Mouse (Mus musculus) lung, embryonic 16.5 days (tissue): Measurements from ENCODE around the gene Fam111a. TPM values are rescaled to one million over a fixed set of nuclear protein-coding genes. Genes with fewer than 3 reads are reported as not detected.

ENCODE experiments used
- ATAC-seq: fragments of 200-750 bp; cut with Nextera tagmentation; 2 replicates; pipeline ENCODE4 v1.8.0; 2017; ENCODE audit warnings: low read depth, mild to moderate bottlenecking, moderate library complexity
- H3K27ac ChIP-seq: fragments of 300-500 bp; sonication (generic); 2 replicates; pipeline ENCODE4 v1.5.1; 2014; ENCODE audit warnings: mild to moderate bottlenecking, control low read depth, low read length
- H3K27me3 ChIP-seq: fragments of 300-500 bp; sonication (generic); 2 replicates; pipeline ENCODE4 v1.6.1; 2014; ENCODE audit warnings: low read depth, low read length, mixed read lengths; ENCODE audit not compliant: control insufficient read depth, insufficient read depth
- H3K36me3 ChIP-seq: fragments of 300-500 bp; sonication (generic); 2 replicates; pipeline ENCODE4 v1.6.1; 2014; ENCODE audit warnings: low read length; ENCODE audit not compliant: control insufficient read depth, insufficient read depth
- H3K4me1 ChIP-seq: fragments of 300-500 bp; sonication (generic); replicated peaks from 2 replicates; pipeline ENCODE4 v1.6.1; 2014; ENCODE audit warnings: low read length, mixed read lengths; ENCODE audit not compliant: control insufficient read depth, insufficient read depth
- H3K4me2 ChIP-seq: fragments of 300-500 bp; sonication (generic); 2 replicates; pipeline ENCODE4 v1.6.1; 2014; ENCODE audit warnings: low read depth, low read length, control low read depth
- H3K4me3 ChIP-seq: fragments of 300-500 bp; sonication (generic); 2 replicates; pipeline ENCODE4 v1.5.1; 2014; ENCODE audit warnings: mild to moderate bottlenecking, low read length, control low read depth
- H3K9ac ChIP-seq: fragments of 300-500 bp; sonication (generic); 2 replicates; pipeline ENCODE4 v1.6.1; 2014; ENCODE audit warnings: low read length, control low read depth
- H3K9me3 ChIP-seq: fragments of 300-500 bp; sonication (generic); 2 replicates; pipeline ENCODE4 v1.6.1; 2016; ENCODE audit warnings: low read length; ENCODE audit not compliant: control insufficient read depth
- WGBS: fragments of 180-500 bp; shearing (Covaris S2); extraction: QIAGEN DNeasy Blood & Tissue Kit; methylation state at CpG from one replicate; pipeline ENCODE4 v1.1.7; 2014; 5-methylcytosine and 5-hydroxymethylcytosine counted together
- polyA plus RNA-seq: library from polyadenylated mRNA; unstranded; fragments of >200 nt; fragmentation: Nextera tagmentation; extraction: Ambion mirVana; gene quantifications from 2 replicates; pipeline ENCODE4 v1.2.1, GENCODE M21; 2015

Fam111a gene
- polyA plus RNA-seq, 1 experiment from 2014 or later = 33.6 TPM

DNA sequence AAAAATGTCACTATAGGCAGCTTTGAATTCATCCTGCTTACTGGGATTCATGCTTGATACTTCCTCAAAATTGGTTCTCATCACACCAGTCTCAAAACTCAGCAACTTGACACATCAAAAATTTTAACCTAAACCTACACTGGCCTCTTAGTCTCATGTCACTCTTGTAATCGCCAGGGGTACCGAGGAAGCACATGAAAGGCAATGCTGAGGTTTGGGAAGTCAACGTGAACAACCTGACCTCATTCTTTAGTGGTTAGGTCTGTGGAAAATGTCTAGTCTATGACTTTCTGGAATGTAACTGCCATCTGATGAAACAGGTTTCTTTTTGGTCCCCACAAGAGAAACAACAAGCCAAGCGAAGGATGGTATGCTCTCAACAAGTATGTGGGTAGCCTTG lies 89.4 kb downstream of the Fam111a start:
- Histone ChIP-seq H3K27ac (no peak overlapping the region), H3K4me3 (no peak overlapping the region), H3K9ac (no peak overlapping the region), H3K4me2 (no peak overlapping the region), H3K36me3 (no peaks in the 10 kb centered on the region), H3K27me3 (no peaks in the 10 kb centered on the region), H3K9me3 (no peaks in the 10 kb centered on the region), H3K4me1 (no peaks in the 10 kb centered on the region)
- 78% methylated on average over 4 of the region's 4 CpGs for WGBS
- ATAC-seq = no peak

DNA sequence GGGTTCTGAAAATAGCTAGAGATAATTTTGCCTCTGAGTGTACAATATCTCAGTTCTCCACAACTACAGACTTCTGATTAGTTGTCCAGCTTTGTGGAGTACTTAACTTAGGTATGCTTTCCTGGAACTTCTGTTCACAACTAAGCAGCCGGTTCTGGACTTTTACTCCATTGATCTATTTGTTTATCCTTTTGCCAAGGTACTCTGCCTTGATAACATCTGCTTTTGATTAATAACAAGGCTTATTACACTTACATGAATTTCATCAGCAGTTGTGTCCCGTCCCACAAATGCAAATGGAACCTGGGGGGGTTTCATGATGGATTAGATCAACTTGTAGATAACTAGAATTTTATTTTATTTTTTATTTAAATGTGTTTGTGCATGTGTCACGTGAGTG lies 91.3 kb downstream of the Fam111a start:
- H3K4me1 ChIP-seq = no peaks in the 10 kb centered on the region
- H3K9ac ChIP-seq = no peak overlapping the region
- WGBS = 56% methylated on average over 3 of the region's 3 CpGs
- H3K4me2 ChIP-seq = no peak overlapping the region
- H3K9me3 ChIP-seq = no peaks in the 10 kb centered on the region
- no peaks in the 10 kb centered on the region for H3K27me3 ChIP-seq
- H3K36me3 ChIP-seq = no peaks in the 10 kb centered on the region
- H3K27ac ChIP-seq = no peak overlapping the region
- no peak for ATAC-seq
- no peak overlapping the region for H3K4me3 ChIP-seq

DNA sequence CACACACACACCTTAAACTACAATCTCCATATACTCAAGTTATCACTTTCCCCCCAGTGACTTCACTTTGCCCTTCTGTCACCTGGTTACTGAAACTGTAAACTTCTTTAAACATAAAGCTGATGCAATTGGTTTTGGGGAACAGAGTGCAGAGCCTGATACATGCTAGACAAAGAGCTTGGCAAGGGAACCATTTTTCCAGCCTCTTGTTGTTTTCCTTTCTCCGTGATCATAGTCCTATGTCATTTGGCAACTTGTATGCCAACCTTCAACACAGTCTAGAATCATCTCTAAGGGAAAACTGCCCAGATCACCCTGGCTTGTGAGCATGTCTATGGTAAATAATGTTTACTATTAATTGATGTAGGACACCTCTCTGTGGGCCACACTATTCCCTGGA lies 92.5 kb downstream of the Fam111a start:
- H3K27me3 ChIP-seq = no peaks in the 10 kb centered on the region
- no peaks in the 10 kb centered on the region for H3K4me1 ChIP-seq
- H3K4me2 ChIP-seq = no peak overlapping the region
- no peak overlapping the region for H3K4me3 ChIP-seq
- no peaks in the 10 kb centered on the region for H3K9me3 ChIP-seq
- no peak overlapping the region for H3K27ac ChIP-seq
- no peaks in the 10 kb centered on the region for H3K36me3 ChIP-seq
- no peak overlapping the region for H3K9ac ChIP-seq
- WGBS = 74% methylated on average over 1 of the region's 1 CpGs
- ATAC-seq = no peak

Other genes with a start within 250 kb of the Fam111a start
- not detected in 2 replicates for gene Olfr1436, start 246.6 kb upstream of the Fam111a start, polyA plus RNA-seq
- not detected in 2 replicates for gene Olfr1437, start 220.6 kb upstream of the Fam111a start, polyA plus RNA-seq
- not detected in 2 replicates for gene Olfr1438-ps1, start 209.8 kb upstream of the Fam111a start, polyA plus RNA-seq
- gene Olfr1440, start 158.5 kb upstream of the Fam111a start, polyA plus RNA-seq = not detected in 2 replicates
- not detected in 2 replicates for gene Olfr1441, start 128.3 kb upstream of the Fam111a start, polyA plus RNA-seq
- gene Pfpl, start 117.8 kb upstream of the Fam111a start, polyA plus RNA-seq = not detected in 2 replicates
- gene Mpeg1, start 85.0 kb upstream of the Fam111a start, polyA plus RNA-seq = 0.79 and 0.88 TPM in 2 replicates
- gene Dtx4, start 44.3 kb upstream of the Fam111a start, polyA plus RNA-seq = 16.0 and 16.5 TPM in 2 replicates
- 0.09 and 0.29 TPM in 2 replicates for gene Gm4952, start 54.2 kb downstream of the Fam111a start, polyA plus RNA-seq
- not detected in 2 replicates for gene Glyat, start 87.6 kb downstream of the Fam111a start, polyA plus RNA-seq
- not detected in 2 replicates for gene Olfr1442, start 124.7 kb downstream of the Fam111a start, polyA plus RNA-seq
- not detected in 2 replicates for gene Olfr1443, start 132.4 kb downstream of the Fam111a start, polyA plus RNA-seq
- gene Keg1, start 150.0 kb downstream of the Fam111a start, polyA plus RNA-seq = not detected in 2 replicates
- 0.88 and 1.2 TPM in 2 replicates for gene Cntf, start 219.9 kb downstream of the Fam111a start, polyA plus RNA-seq